Mouse (Mus musculus) erythroblast, embryonic 14.5 days (primary cell): Measurements from ENCODE around the gene Lgr5. TPM values are rescaled to one million over a fixed set of nuclear protein-coding genes. Genes with fewer than 3 reads are reported as not detected.
A peak's percentile ranks its signal among the peaks of the same experiment; 100 is the strongest.

Experiments
- H3K27me3 ChIP-seq: 2 replicates; pipeline ENCODE4 v1.6.1; 2012; ENCODE audit warnings: inconsistent platforms; ENCODE audit not compliant: control insufficient read depth
- H3K36me3 ChIP-seq: 2 replicates; pipeline ENCODE4 v1.6.1; 2012; ENCODE audit warnings: mild to moderate bottlenecking, inconsistent platforms; ENCODE audit not compliant: control insufficient read depth
- H3K4me1 ChIP-seq: 2 replicates; pipeline ENCODE4 v1.6.1; 2012; ENCODE audit warnings: inconsistent platforms; ENCODE audit not compliant: control insufficient read depth
- H3K4me3 ChIP-seq: replicated peaks from 2 replicates; pipeline ENCODE3; 2012; ENCODE audit warnings: moderate library complexity, mild to moderate bottlenecking, inconsistent platforms
- H3K9me3 ChIP-seq: 2 replicates; pipeline ENCODE4 v1.6.1; 2012; ENCODE audit warnings: low read length, inconsistent platforms, mixed read lengths; ENCODE audit not compliant: control insufficient read depth
- GATA1 ChIP-seq: IDR thresholded peaks from 2 replicates; pipeline ENCODE4 v1.6.1; 2012; ENCODE audit warnings: low read length, inconsistent platforms, mixed read lengths
- TAL1 ChIP-seq: IDR thresholded peaks from 3 replicates; pipeline ENCODE4 v1.6.1; 2012; ENCODE audit warnings: low read length, inconsistent platforms, mixed read lengths
- polyA plus RNA-seq: library from polyadenylated mRNA; stranded (reverse); fragments of >175 nt; gene quantifications from 2 replicates; pipeline ENCODE4 v1.2.3, GENCODE M21; 2012

Gene Lgr5
- not detected in 2 replicates for polyA plus RNA-seq

DNA sequence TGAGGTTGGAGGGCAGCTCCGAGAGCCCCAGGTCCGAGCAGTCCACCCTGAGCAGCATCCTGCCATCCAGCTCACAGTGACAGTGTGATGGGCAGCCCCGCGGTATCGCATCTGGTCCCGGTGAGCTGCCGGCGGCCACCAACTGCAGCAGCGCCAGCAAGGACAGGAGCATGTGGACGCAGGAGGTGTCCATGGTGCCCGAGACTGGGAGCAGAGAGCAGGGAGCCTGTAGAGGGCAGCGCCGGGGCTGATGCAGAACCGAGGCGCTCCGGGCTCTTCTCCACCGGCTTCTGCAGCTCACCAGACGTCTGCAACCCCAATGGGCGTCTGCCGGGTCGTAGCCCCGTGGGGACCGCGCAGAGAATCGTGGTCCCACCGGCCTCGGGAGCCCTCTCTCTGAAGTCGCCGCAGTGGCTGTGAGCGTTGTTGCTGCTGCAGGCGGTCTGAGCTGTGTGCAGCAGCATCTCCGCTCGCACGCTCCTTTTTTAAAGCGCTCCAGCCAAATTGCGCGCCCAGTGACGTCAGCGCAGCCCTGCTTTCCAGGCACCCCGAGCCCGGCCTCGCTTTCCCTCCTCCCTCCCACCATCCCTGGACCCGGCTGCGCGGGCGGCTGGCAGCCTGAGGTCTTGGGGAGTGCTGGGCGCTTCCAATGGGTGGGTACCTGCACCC is at the start of gene Lgr5:
TSS of gene Lgr5 (minus strand) at position 480 of the 669 bp plus-strand sequence.
- Histone ChIP-seq H3K4me1 (no peaks in the 10 kb centered on the region; the same call in 1 of the 2 replicates), H3K4me3 (peak within 1 kb of the TSS; percentile 46), H3K27me3 (peaks cover 51% of the 10 kb centered on the region), H3K9me3 (no peaks in the 10 kb centered on the region), H3K36me3 (no peaks in the 10 kb centered on the region)
- TF ChIP-seq TAL1 (no peak), GATA1 (no peak)

DNA sequence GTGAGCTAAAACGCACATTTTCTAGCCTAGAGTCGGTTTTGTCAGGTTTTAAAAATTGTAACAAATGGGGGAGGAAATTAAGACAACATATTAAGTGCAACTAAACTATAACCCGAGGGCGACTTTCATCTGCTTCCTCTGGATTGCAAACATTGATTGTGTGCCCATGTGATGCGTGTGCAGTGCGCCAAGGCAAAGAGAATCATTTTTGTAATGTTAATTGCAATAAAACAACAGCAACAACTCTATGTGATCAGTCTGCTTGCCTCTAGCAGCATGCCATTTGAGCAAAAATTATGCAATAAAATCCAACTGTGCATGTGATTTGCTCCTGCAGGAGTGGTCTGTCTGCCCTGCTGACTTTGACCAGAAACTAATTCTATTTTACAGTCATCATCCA is 39.1 kb upstream of the Lgr5 start:
- no peak for TF ChIP-seq GATA1
- TF ChIP-seq TAL1, result no peak
- no peaks in the 10 kb centered on the region for H3K9me3 ChIP-seq
- H3K4me1 ChIP-seq, result no peaks in the 10 kb centered on the region
- H3K27me3 ChIP-seq, result no peaks in the 10 kb centered on the region
- no peak overlapping the region for H3K4me3 ChIP-seq
- no peaks in the 10 kb centered on the region for H3K36me3 ChIP-seq

DNA sequence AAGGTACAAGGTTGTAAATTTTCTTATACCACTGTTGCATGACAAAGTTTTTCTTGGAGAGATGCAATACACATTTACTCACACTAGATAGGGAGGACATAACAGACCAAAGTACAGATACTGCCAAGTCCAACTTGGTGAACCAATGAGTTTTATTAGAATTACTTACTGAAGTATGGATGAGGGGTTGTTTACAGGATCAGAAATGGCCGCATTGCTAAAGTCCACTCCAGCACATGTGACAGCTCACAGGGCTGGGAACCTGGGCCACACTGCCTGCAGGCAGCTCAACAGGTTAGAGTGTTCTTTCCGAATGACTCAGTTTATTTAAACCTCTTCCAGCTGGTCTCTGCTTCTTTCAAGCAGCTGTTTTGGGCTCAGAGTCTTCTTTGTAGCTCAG is 37.4 kb upstream of the Lgr5 start:
- Histone ChIP-seq H3K36me3 (no peaks in the 10 kb centered on the region), H3K4me1 (no peaks in the 10 kb centered on the region), H3K4me3 (no peak overlapping the region), H3K27me3 (no peaks in the 10 kb centered on the region), H3K9me3 (no peaks in the 10 kb centered on the region)
- TF ChIP-seq GATA1 (no peak), TAL1 (no peak)

DNA sequence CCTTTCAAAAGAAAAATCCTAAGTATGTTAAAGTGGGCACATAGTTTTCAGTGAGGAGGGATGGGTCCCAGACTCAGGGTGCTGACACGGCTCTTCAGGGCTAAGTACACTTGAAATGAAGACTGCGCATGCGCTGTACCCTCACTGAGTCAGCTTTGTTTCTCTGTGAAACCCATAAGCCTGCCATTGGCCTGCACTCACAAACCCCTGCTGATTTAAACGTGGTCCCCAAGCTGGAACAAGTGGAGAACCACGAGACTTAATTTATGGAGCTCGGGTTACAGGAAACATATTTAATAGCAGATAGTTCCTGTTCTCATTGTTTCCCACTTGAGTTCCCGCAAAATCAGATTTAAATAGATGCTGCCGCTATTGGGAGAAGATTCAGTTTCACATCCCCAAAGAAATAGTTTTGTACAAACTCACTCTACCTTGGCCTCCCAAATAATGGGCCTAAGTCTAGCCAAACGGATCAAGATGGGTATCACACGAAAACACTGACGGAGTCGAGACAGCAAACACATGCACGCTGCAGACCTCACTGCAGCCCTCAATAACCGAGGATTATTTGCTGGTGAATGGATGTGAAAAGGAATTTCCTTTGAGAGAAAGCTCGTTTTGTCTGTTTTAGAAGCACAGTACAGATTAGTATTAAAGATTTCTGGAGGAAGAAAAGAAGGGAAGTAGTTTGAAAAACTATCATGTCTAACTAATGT is 36.5 kb upstream of the Lgr5 start:
- Histone ChIP-seq H3K36me3 (no peaks in the 10 kb centered on the region), H3K4me3 (no peak overlapping the region), H3K27me3 (no peaks in the 10 kb centered on the region), H3K9me3 (no peaks in the 10 kb centered on the region), H3K4me1 (no peaks in the 10 kb centered on the region)
- TF ChIP-seq TAL1 (no peak), GATA1 (no peak)

DNA sequence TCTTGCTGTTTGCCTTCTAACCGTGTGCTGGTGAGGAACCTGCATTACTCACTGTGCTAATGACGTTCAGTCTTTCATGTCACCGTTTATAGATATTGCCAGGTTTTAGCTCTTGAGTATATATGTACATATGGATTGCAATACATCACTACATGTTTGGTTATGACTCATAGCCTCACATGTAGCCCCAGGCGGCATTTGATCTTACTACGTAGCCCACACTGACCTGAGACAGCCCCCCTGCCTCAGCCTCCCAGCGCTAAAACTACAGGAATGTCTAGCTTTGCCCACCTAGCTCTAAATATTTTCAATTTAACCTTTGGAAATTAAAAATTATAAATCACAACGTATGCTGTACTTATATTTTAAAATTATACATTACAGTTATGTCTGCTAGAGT is 35.9 kb upstream of the Lgr5 start:
- TF ChIP-seq GATA1, result no peak
- no peak for TF ChIP-seq TAL1
- H3K4me3 ChIP-seq, result no peak overlapping the region
- H3K9me3 ChIP-seq, result no peaks in the 10 kb centered on the region
- H3K27me3 ChIP-seq, result no peaks in the 10 kb centered on the region
- no peaks in the 10 kb centered on the region for H3K4me1 ChIP-seq
- H3K36me3 ChIP-seq, result no peaks in the 10 kb centered on the region

DNA sequence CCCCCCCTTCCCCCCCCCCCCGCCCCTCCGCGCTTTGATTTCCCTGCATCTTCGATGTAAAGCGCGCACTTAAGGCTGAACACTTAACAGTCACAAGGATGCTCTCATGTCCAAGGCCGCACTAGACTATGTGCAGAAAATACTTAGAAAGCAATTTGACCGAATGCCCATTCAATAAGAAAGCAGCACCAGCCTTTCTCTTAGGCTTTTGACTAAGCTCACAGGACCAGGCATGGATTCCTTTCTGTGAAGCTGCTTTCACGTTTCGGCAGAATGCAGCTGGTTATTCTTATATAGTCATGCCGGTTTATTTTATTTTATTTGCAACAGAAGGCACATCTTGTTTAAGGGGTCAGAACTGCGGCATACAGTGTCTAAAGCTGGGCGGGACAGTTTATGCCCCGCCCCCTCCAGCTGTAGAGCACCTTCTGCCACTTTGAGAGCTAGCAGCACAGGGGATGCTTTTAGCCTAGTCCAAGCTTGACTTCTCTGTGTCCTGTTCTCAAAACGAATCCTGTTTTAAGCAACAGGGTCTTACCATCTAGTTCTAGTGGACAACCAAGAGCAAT is 30.8 kb upstream of the Lgr5 start:
- Histone ChIP-seq H3K4me1 (no peaks in the 10 kb centered on the region), H3K4me3 (no peak overlapping the region), H3K36me3 (no peaks in the 10 kb centered on the region), H3K27me3 (no peaks in the 10 kb centered on the region), H3K9me3 (no peaks in the 10 kb centered on the region)
- TF ChIP-seq GATA1 (no peak), TAL1 (no peak)

DNA sequence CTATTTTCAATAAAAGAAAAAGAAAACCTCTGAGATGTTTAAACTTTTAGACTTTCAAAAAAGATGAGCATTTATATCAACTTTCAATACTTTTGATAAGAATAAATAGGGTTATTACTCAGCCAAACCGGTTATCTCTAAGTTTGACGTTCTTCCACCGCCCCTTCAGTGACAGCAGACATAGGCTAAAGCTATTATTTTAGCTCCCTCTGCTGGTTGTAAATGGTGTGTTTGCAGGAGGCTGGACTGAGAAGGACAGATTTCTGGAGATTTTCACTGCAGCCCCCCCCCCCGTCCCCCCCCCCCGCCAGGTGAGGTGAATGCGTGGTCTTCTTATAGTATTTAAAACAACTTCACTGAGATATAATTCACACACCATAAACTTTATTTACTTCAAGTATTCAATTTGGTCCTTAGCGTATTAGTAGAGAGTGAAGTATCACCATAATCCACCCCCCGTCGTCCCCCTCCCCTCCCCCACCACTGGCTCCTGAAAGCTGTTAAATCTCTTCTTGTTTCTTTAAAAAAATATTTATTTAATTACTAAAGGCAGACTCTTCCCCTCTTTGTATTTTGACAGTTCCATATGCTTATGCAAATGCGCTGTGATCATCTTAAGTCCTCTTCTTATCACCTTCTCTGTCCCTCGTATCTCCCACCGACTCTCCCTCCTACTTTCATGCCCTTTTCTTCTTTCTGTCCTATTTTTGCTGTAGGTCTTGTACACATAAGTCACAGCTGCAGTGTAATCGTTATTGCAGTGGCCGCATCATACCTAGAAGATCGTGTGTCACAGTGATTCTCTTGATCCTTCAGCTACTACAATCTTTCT is 30.1 kb upstream of the Lgr5 start:
- TF ChIP-seq TAL1 (no peak), GATA1 (no peak)
- Histone ChIP-seq H3K9me3 (no peaks in the 10 kb centered on the region), H3K4me3 (no peak overlapping the region), H3K27me3 (no peaks in the 10 kb centered on the region), H3K36me3 (no peaks in the 10 kb centered on the region), H3K4me1 (no peaks in the 10 kb centered on the region)

DNA sequence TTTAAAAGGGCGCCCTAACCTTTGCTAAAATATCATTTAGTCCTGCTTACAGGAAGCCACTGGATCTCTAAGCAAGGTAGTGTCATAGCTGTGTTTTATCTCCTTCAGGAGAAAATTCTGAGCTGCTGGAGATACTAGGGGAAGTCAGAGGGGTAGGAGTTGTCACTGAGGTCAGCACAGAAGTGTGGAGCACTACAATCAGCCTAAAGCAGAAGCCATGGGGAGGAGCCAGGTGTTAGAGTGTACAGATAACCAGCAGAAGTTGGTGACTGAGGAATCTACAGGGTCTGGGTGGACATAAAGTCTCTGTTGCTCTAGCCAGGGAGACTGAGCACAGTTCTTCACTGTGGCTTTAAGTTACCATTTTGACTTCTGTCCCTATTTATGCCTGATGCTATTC is 8.2 kb upstream of the Lgr5 start:
- no peak overlapping the region for H3K4me3 ChIP-seq
- no peaks in the 10 kb centered on the region for H3K27me3 ChIP-seq
- peaks cover 8% of the 10 kb centered on the region for H3K9me3 ChIP-seq
- H3K4me1 ChIP-seq, result no peaks in the 10 kb centered on the region
- TF ChIP-seq GATA1 (no peak), TAL1 (no peak)
- H3K36me3 ChIP-seq, result no peaks in the 10 kb centered on the region
